Mouse (Mus musculus) bone marrow macrophage, adult 2 months (primary cell): Measurements from ENCODE around the gene Bbs10.

Source experiments
- CTCF ChIP-seq: IDR thresholded peaks from 2 replicates; pipeline ENCODE4 v1.5.1; 2012; ENCODE audit warnings: low read depth, mild to moderate bottlenecking, low read length, moderate library complexity
- POLR2A ChIP-seq: IDR thresholded peaks from 2 replicates; pipeline ENCODE4 v1.6.1; 2012; ENCODE audit warnings: mild to moderate bottlenecking, low read depth, low read length, borderline replicate concordance

DNA sequence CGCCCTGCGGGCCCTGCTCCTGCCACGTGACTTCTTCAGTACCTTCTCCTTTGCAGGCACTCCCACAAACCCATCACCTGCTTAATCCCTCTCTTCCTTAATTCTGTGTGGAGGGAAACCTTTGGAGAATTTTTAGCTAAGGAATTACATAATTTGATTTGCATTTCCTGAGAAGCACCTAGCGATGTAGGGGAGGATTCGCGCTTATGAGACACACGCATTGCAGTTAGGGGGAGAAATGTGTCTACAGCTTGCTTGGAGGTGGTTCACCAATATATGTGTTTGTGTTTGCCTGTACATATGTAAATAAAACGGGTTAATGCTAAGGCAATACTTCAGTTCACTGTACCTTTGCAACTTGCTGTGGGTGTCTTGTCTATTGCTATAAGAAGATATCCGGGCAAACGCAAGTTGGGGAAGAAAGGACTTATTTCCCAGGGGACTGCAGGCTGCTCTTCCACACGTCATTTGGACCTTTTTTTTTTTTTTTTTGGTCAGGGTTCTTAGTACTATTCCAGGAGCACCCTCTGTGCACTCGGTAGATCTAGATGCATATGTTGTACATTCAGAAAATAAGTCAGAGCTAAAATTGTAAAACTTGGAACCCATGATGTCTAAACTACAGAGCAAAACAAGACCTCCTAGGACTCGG lies 10.5 kb downstream of the Bbs10 start:
- TF ChIP-seq CTCF (no peak), POLR2A (no peak)
